Mouse (Mus musculus) lung, postnatal 4 days (tissue): Measurements from ENCODE around the gene Armc5.

Source experiments
- DNase-seq, 2 experiments: peaks; one replicate each; pipeline ENCODE4 v3.0.0; 2021

The Armc5 gene

DNA sequence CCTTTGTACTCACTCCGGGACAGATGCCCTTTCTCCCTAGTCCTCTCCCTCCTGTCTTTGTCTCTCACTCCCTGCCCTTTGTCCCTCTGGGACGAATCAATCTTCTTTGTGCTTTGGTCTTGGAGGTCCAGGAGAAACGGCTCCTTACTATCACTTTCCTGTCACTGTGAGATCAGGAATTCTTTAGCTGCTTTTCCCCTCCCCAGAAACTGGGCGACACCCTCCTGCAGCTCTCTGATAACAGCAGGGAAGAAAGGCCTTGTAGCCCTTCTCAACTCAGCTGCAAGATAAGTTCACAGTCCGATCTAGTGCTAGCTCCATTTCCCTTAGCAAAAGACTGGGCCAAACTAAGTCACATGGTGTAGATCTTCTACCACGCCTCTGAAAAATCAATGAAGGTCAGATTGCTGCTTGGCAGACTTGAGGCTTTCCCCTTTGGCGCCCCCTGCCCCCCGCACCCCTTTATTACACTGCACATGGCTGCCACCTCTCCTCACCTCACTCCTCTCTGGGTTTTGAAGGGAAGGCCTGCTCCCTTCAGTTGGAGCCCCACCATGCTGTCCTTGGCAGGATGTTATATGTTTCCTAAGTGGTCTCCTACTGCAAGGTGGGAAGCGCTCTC lies 51.9 kb downstream of the Armc5 start:
- DNase-seq: no peak
